21 mouse cellular contexts compared by ENCODE assay signal in the genomic region with DNA sequence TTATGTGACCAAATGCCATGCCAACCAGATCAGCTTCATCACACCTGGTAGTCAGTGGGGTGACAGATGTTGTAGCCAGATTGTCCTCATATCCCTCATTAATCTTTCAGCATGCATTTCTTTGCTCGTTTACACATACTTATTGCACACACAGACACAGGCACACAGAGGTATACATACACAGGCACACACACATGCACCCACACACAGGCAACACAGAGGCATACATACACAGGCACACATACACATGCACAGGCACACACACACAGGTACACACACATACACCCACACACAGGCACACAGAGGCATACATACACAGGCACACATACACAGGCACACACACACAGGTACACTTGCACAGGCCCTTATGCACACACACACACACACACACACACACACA.
"Had no signal": no experiment of that assay in that cellular context is flagged by ENCODE, and none has a peak within 500 bp of the region (broad histone marks: within the 10 kb centered on the region; RNA-seq: fewer than 3 reads in every experiment).

No protein-coding gene starts in this region.

- H3K4me3 ChIP-seq: limb, embryonic 12.5 days; limb, embryonic 15.5 days; myocyte; neural tube, embryonic 13.5 days; stomach, embryonic 15.5 days had no signal

- ATAC-seq: intestine, embryonic 16.5 days; liver, postnatal 0 days; lung, postnatal 0 days had no signal

- H3K27me3 ChIP-seq: limb, embryonic 12.5 days; limb, embryonic 15.5 days; neural tube, embryonic 13.5 days; stomach, embryonic 15.5 days had no signal

- H3K36me3 ChIP-seq: limb, embryonic 12.5 days; limb, embryonic 15.5 days; neural tube, embryonic 13.5 days; stomach, embryonic 15.5 days had no signal

- H3K9ac ChIP-seq: limb, embryonic 12.5 days; limb, embryonic 15.5 days; liver, embryonic 14.5 days; liver, postnatal 0 days; lung, embryonic 14.5 days; neural tube, embryonic 13.5 days; stomach, embryonic 15.5 days had no signal

- H3K4me1 ChIP-seq: limb, embryonic 12.5 days; limb, embryonic 15.5 days; stomach, embryonic 15.5 days had no signal

- H3K4me2 ChIP-seq: limb, embryonic 12.5 days; limb, embryonic 15.5 days; liver, embryonic 11.5 days; lung, embryonic 14.5 days; neural tube, embryonic 13.5 days; stomach, embryonic 15.5 days had no signal

- H3K27ac ChIP-seq: limb, embryonic 12.5 days; limb, embryonic 15.5 days; liver, embryonic 14.5 days; macrophage; neural tube, embryonic 13.5 days; stomach, embryonic 15.5 days had no signal

- H3K9me3 ChIP-seq: limb, embryonic 12.5 days; limb, embryonic 15.5 days; neural tube, embryonic 13.5 days; stomach, embryonic 15.5 days had no signal

- DNase-seq: kidney, adult 18-20 months; kidney, adult 9 months; kidney, postnatal 14 days; kidney, postnatal 4 days; left cerebral cortex, postnatal 4 days; liver, postnatal 0 days; lung, embryonic 14.5 days; retina, postnatal 1 day; right cerebral cortex, postnatal 25 days; spleen, adult 18-20 months; thymus, postnatal 25 days had no signal
